Mouse (Mus musculus): ENCODE results near the gene Lama5. TPM values are rescaled to one million over a fixed set of nuclear protein-coding genes. Genes with fewer than 3 reads are reported as not detected.
"Not testable (repeated sequence)": the region's sequence is repeated elsewhere in the genome, so short reads cannot be mapped to it uniquely, and the experiment has no call there.

The Lama5 gene
- polyA plus RNA-seq, 1 experiment from 2014 or later = 102 TPM

- no peak overlapping the region for H3K4me2 ChIP-seq (ENCODE audit: low read depth, low read length)
- 77% methylated on average over 10 of the region's 10 CpGs for WGBS
- no peaks in the 10 kb centered on the region for H3K9me3 ChIP-seq (ENCODE audit: control insufficient read depth, low read length)
- no peak overlapping the region for H3K9ac ChIP-seq (ENCODE audit: low read length)
- no peak for ATAC-seq (ENCODE audit: low read depth)
- H3K27ac ChIP-seq (ENCODE audit: low read length) = peak overlapping the region; percentile 73
- peaks cover 7% of the 10 kb centered on the region; the same call in 1 of the 2 replicates for H3K4me1 ChIP-seq (replicated peaks; ENCODE audit: control insufficient read depth, insufficient read depth, low read length)
- H3K36me3 ChIP-seq (ENCODE audit: control insufficient read depth, insufficient read depth, low read length) = peaks cover 25% of the 10 kb centered on the region
- H3K4me3 ChIP-seq (ENCODE audit: low read length) = no peak overlapping the region
- H3K27me3 ChIP-seq (ENCODE audit: control insufficient read depth, insufficient read depth, low read depth, low read length) = no peaks in the 10 kb centered on the region
Measured at GRCm38 (mm10) chr2:180262891-180263290, 37.2 kb upstream of the Lama5 start.

- peaks cover 8% of the 10 kb centered on the region; the same call in 1 of the 2 replicates for H3K4me1 ChIP-seq (replicated peaks; ENCODE audit: control insufficient read depth, insufficient read depth, low read length)
- WGBS = 68% methylated on average over 3 of the region's 3 CpGs
- no peak overlapping the region for H3K4me3 ChIP-seq (ENCODE audit: low read length)
- peak; percentile 30; the same call in 1 of the 2 replicates for ATAC-seq (ENCODE audit: low read depth)
- H3K36me3 ChIP-seq (ENCODE audit: control insufficient read depth, insufficient read depth, low read length) = peaks cover 25% of the 10 kb centered on the region
- H3K27me3 ChIP-seq (ENCODE audit: control insufficient read depth, insufficient read depth, low read depth, low read length) = no peaks in the 10 kb centered on the region
- peak overlapping the region; percentile 73; the same call in 1 of the 2 replicates for H3K27ac ChIP-seq (ENCODE audit: low read length)
- H3K9me3 ChIP-seq (ENCODE audit: control insufficient read depth, low read length) = no peaks in the 10 kb centered on the region
- H3K9ac ChIP-seq (ENCODE audit: low read length) = no peak overlapping the region
- no peak overlapping the region for H3K4me2 ChIP-seq (ENCODE audit: low read depth, low read length)
Measured at GRCm38 (mm10) chr2:180262441-180262840, 36.8 kb upstream of the Lama5 start.

- Histone ChIP-seq H3K4me2 (ENCODE audit: low read depth, low read length) (no peak overlapping the region), H3K27me3 (ENCODE audit: control insufficient read depth, insufficient read depth, low read depth, low read length) (no peaks in the 10 kb centered on the region), H3K36me3 (ENCODE audit: control insufficient read depth, insufficient read depth, low read length) (peaks cover 23% of the 10 kb centered on the region), H3K4me3 (ENCODE audit: low read length) (no peak overlapping the region), H3K4me1 (replicated peaks; ENCODE audit: control insufficient read depth, insufficient read depth, low read length) (peaks cover 8% of the 10 kb centered on the region; the same call in 1 of the 2 replicates), H3K9ac (ENCODE audit: low read length) (no peak overlapping the region), H3K27ac (ENCODE audit: low read length) (0 out of 2 replicates have a peak overlapping the region, but pooled peaks have one; percentile 10), H3K9me3 (ENCODE audit: control insufficient read depth, low read length) (no peaks in the 10 kb centered on the region)
- 86% methylated on average over 7 of the region's 7 CpGs for WGBS
- no peak for ATAC-seq (ENCODE audit: low read depth)
Measured at GRCm38 (mm10) chr2:180261901-180262300, 36.2 kb upstream of the Lama5 start.

DNA sequence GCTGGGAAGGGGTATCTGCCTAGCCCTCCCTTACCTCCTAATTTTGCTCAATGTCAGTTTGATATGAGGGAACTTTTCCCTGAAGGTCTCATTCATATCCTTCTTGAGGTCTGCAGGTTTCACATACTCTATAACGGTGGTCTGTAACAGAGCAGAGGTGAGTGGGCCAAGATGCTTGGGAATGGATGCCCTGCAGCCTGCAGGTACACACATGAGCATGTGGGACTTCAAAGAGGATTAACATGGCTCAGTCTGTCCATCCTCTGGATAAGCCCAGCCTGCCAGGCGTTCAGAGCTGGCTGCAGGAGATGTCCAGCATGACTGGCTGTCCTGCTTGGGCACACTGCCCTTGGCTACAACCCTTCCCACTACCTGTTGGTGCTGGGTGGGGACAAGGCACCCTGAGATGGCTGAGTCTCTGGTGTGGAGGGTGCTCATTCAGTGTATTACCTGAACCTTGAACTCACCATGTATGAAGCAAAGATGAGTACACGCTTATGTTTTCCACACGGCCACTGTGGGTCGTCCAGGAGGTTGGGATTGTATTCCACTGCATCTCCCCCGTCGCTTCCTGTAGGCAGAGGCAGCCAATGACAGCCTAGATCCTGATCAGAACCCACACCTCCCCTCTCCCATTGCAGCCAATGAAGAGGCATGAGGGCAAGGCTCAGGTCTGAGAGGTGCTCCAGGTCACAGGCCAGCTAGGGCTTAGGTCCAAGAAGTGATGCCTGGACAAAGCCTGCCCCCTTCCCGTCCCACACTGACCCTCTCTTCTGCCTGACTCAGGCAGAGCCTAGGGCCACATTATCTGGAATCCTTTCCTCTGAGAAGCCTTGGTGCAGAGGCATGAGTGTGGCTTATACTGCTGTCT, 35.2 kb upstream of the Lama5 start:
- no peak for ATAC-seq (ENCODE audit: low read depth)
- WGBS = 55% methylated on average over 8 of the region's 8 CpGs
- no peak overlapping the region for H3K27ac ChIP-seq (ENCODE audit: low read length)
- H3K9ac ChIP-seq (ENCODE audit: low read length) = no peak overlapping the region
- peaks cover 13% of the 10 kb centered on the region; the same call in 1 of the 2 replicates for H3K4me1 ChIP-seq (replicated peaks; ENCODE audit: control insufficient read depth, insufficient read depth, low read length)
- no peak overlapping the region for H3K4me2 ChIP-seq (ENCODE audit: low read depth, low read length)
- H3K36me3 ChIP-seq (ENCODE audit: control insufficient read depth, insufficient read depth, low read length) = peaks cover 23% of the 10 kb centered on the region
- H3K4me3 ChIP-seq (ENCODE audit: low read length) = no peak overlapping the region
- H3K27me3 ChIP-seq (ENCODE audit: control insufficient read depth, insufficient read depth, low read depth, low read length) = no peaks in the 10 kb centered on the region
- H3K9me3 ChIP-seq (ENCODE audit: control insufficient read depth, low read length) = no peaks in the 10 kb centered on the region

GRCm38 (mm10) chr2:180259826-180260609, 34.4 kb upstream of the Lama5 start:
- 61% methylated on average over 17 of the region's 17 CpGs for WGBS
- H3K9me3 ChIP-seq (ENCODE audit: control insufficient read depth, low read length); H3K9ac ChIP-seq (ENCODE audit: low read length); H3K4me2 ChIP-seq (ENCODE audit: low read depth, low read length); ATAC-seq (ENCODE audit: low read depth); H3K4me3 ChIP-seq (ENCODE audit: low read length); H3K27ac ChIP-seq (ENCODE audit: low read length); H3K27me3 ChIP-seq (ENCODE audit: control insufficient read depth, insufficient read depth, low read depth, low read length): not testable (repeated sequence)
- Histone ChIP-seq H3K36me3 (ENCODE audit: control insufficient read depth, insufficient read depth, low read length) (peaks cover 23% of the 10 kb centered on the region), H3K4me1 (replicated peaks; ENCODE audit: control insufficient read depth, insufficient read depth, low read length) (peaks cover 13% of the 10 kb centered on the region; the same call in 1 of the 2 replicates)

DNA sequence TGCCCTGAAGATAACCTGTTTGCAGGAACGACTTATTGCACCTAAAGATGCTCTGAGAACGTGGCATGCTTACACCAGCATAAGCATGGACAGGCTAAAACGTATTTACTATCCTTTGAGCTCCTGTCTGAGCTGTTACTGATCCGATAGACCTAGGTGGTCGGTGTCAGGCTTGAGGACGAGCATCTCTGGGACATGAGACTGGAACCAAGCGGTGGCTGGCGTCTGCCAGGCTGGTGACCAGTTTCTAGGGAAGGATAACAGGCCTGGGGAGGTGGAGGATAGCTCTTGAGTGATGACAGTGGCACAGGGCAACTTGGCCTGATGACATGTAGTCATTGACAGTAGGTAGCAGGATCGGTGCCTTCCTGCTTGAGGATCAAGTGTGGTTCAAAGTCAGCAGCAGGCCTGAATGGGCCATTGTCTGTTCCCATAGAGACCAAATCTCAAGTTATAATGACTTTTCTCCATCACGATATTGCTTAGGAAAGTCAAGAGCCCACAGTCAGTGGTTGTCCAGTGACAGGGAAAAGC, 33.4 kb upstream of the Lama5 start:
- H3K4me2 ChIP-seq (ENCODE audit: low read depth, low read length); ATAC-seq (ENCODE audit: low read depth); H3K9ac ChIP-seq (ENCODE audit: low read length); H3K9me3 ChIP-seq (ENCODE audit: control insufficient read depth, low read length); H3K27me3 ChIP-seq (ENCODE audit: control insufficient read depth, insufficient read depth, low read depth, low read length); H3K27ac ChIP-seq (ENCODE audit: low read length); H3K4me3 ChIP-seq (ENCODE audit: low read length): not testable (repeated sequence)
- Histone ChIP-seq H3K4me1 (replicated peaks; ENCODE audit: control insufficient read depth, insufficient read depth, low read length) (peaks cover 13% of the 10 kb centered on the region; the same call in 1 of the 2 replicates), H3K36me3 (ENCODE audit: control insufficient read depth, insufficient read depth, low read length) (peaks cover 18% of the 10 kb centered on the region)
- whole genome bisulfite sequencing = 65% methylated on average over 10 of the region's 10 CpGs

DNA sequence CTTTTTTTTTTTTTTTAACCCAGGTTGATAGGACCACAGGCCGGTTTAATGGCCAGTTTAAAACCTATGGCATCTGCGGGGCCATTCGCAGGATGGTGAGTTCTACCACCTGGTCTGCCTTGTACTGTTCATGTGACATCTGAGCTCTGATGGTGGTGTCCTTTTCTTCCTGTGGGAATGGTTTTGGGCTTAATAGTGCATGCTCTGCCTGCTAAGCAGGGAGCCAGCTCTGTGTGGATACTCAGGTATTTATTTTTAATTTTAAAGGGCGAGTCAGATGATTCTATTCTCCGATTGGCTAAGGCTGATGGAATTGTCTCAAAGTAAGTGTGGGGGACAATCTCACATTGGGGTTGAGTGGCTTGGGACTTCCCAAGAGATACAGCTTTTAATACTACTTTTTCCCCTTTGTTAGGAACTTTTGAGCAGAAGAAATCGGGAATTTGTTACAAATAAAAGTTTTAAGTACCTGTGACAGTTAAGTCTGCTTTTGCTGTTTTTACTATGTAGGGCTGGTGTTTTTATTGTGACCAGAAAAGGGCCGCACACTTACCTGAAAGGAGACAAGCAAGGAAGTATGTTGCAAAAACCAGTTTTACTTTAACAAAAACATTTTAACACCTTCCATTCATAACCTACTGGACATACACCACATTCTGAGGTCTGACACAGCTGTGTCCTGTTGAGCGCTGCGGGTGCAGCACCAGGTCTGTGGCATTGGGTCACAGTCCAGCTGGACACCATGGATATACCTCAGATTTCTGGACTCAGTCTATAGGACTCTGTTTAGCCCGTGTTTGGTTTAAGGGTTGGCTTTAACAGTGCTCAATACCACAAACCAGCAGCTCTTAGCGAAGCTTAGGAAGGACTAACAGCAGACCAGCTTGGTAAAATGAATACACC, 32.6 kb upstream of the Lama5 start:
- peaks cover 13% of the 10 kb centered on the region for H3K36me3 ChIP-seq (ENCODE audit: control insufficient read depth, insufficient read depth, low read length)
- H3K9ac ChIP-seq (ENCODE audit: low read length) = peak overlapping the region; percentile 91
- WGBS = 45% methylated on average over 11 of the region's 11 CpGs
- H3K27me3 ChIP-seq (ENCODE audit: control insufficient read depth, insufficient read depth, low read depth, low read length) = no peaks in the 10 kb centered on the region
- H3K4me3 ChIP-seq (ENCODE audit: low read length) = peak overlapping the region; percentile 84
- no peak overlapping the region; the same call in 1 of the 2 replicates for H3K27ac ChIP-seq (ENCODE audit: low read length)
- peak overlapping the region; percentile 88 for H3K4me2 ChIP-seq (ENCODE audit: low read depth, low read length)
- H3K9me3 ChIP-seq (ENCODE audit: control insufficient read depth, low read length) = no peaks in the 10 kb centered on the region
- H3K4me1 ChIP-seq (replicated peaks; ENCODE audit: control insufficient read depth, insufficient read depth, low read length) = peaks cover 13% of the 10 kb centered on the region; the same call in 1 of the 2 replicates
- no peak for ATAC-seq (ENCODE audit: low read depth)

DNA sequence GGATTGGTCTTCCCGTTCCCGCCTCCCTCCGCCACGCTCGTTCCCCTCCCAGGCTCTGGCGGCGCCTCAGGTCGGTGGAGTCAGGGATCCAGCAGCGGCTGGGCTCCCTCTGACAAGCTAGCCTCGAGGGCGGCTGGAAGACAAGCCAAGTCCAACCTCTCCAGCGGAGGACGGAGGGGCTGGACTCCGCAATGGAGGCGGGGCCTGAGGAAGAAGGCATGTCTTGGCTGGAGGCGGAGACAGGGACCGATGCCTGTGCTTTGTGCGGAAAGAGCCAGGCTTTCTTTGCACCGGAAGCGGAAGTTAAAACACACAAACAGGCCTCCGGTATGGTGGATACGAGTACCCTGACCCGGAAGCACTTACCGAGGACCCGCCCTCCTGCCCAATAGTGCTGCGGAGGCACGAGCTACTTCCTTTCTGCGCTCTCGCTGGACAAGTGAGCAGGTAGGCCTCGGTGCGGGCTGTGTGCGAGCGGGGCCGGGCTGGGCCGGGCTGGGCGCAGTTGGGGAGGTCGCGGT, 31.4 kb upstream of the Lama5 start, which contains the start of gene Rps21:
Gene Rps21 (plus strand): TSS at position 377 of the 521 bp plus-strand sequence.
- peak within 1 kb of the TSS; percentile 84 for H3K4me3 ChIP-seq (ENCODE audit: low read length)
- peak within 1 kb of the TSS; percentile 95 for H3K4me2 ChIP-seq (ENCODE audit: low read depth, low read length)
- WGBS = under 1% methylated on average over 37 of the region's 38 CpGs
- H3K9me3 ChIP-seq (ENCODE audit: control insufficient read depth, low read length) = no peaks in the 10 kb centered on the region
- H3K27ac ChIP-seq (ENCODE audit: low read length) = peak within 1 kb of the TSS; percentile 95
- peak within 1 kb of the TSS; percentile 91 for H3K9ac ChIP-seq (ENCODE audit: low read length)
- peaks cover 13% of the 10 kb centered on the region; the same call in 1 of the 2 replicates for H3K4me1 ChIP-seq (replicated peaks; ENCODE audit: control insufficient read depth, insufficient read depth, low read length)
- peaks cover 13% of the 10 kb centered on the region for H3K36me3 ChIP-seq (ENCODE audit: control insufficient read depth, insufficient read depth, low read length)
- no peaks in the 10 kb centered on the region for H3K27me3 ChIP-seq (ENCODE audit: control insufficient read depth, insufficient read depth, low read depth, low read length)
- ATAC-seq (ENCODE audit: low read depth) = peak; percentile 98
